Mouse (Mus musculus): Measurements from ENCODE around the gene Ralgapa2.

Gene Ralgapa2

GRCm38 (mm10) chr2:146443291-146443875, 68.8 kb downstream of the Ralgapa2 start:
- intact Hi-C loops (cut with DNase I) = no loop called here

- intact Hi-C loops (cut with DNase I) = no loop called here
These were observed 70.4 kb downstream of the Ralgapa2 start for GRCm38 (mm10) chr2:146441711-146442110.

GRCm38 (mm10) chr2:146428751-146429150, 83.4 kb downstream of the Ralgapa2 start:
- intact Hi-C loops (cut with DNase I) = no loop called here

- intact Hi-C loops (cut with DNase I) = no loop called here
These were observed 84.8 kb downstream of the Ralgapa2 start for GRCm38 (mm10) chr2:146427380-146427779.

GRCm38 (mm10) chr2:146426321-146426720, 85.8 kb downstream of the Ralgapa2 start:
- intact Hi-C loops (cut with DNase I) = no loop called here

GRCm38 (mm10) chr2:146425235-146425634, 86.9 kb downstream of the Ralgapa2 start:
- intact Hi-C loops (cut with DNase I) = no loop called here

- intact Hi-C loops (cut with DNase I) = no loop called here
These were observed 88.3 kb downstream of the Ralgapa2 start for GRCm38 (mm10) chr2:146423710-146424301.

GRCm38 (mm10) chr2:146423032-146423691, 89.0 kb downstream of the Ralgapa2 start:
- intact Hi-C loops (cut with DNase I) = no loop called here

GRCm38 (mm10) chr2:146416283-146416682, 95.9 kb downstream of the Ralgapa2 start:
- intact Hi-C loops (cut with DNase I) = loop anchor here (5.0 to 10.0 kb wide), 3 partner anchors 196 to 459 kb away; no protein-coding TSS in a partner anchor

- intact Hi-C loops (cut with DNase I) = loop anchor here (5.0 to 10.0 kb wide), 3 partner anchors 198 to 457 kb away; no protein-coding TSS in a partner anchor
These were observed 97.5 kb downstream of the Ralgapa2 start for GRCm38 (mm10) chr2:146414484-146415291.

GRCm38 (mm10) chr2:146412733-146413132, 99.4 kb downstream of the Ralgapa2 start:
- intact Hi-C loops (cut with DNase I) = loop anchor here (10.0 kb wide), 1 partner anchor 198 kb away; no protein-coding TSS in a partner anchor

- intact Hi-C loops (cut with DNase I) = loop anchor here (10.0 kb wide), 1 partner anchor 197 kb away; no protein-coding TSS in a partner anchor
These were observed 100.2 kb downstream of the Ralgapa2 start for GRCm38 (mm10) chr2:146411904-146412303.

- intact Hi-C loops (cut with DNase I) = no loop called here
These were observed 105.1 kb downstream of the Ralgapa2 start for GRCm38 (mm10) chr2:146407078-146407477.

GRCm38 (mm10) chr2:146401588-146401987, 110.6 kb downstream of the Ralgapa2 start:
- intact Hi-C loops (cut with DNase I) = no loop called here

GRCm38 (mm10) chr2:146400738-146401137, 111.4 kb downstream of the Ralgapa2 start:
- intact Hi-C loops (cut with DNase I) = no loop called here

GRCm38 (mm10) chr2:146398211-146398865, 113.8 kb downstream of the Ralgapa2 start:
- intact Hi-C loops (cut with DNase I) = no loop called here

GRCm38 (mm10) chr2:146387211-146387610, 124.9 kb downstream of the Ralgapa2 start:
- intact Hi-C loops (cut with DNase I) = loop anchor here (10.0 kb wide), 1 partner anchor 432 kb away; no protein-coding TSS in a partner anchor

- intact Hi-C loops (cut with DNase I) = loop anchor here (10.0 kb wide), 1 partner anchor 430 kb away; no protein-coding TSS in a partner anchor
These were observed 127.6 kb downstream of the Ralgapa2 start for GRCm38 (mm10) chr2:146384582-146384981.

GRCm38 (mm10) chr2:146376293-146376692, 135.9 kb downstream of the Ralgapa2 start:
- intact Hi-C loops (cut with DNase I) = no loop called here

GRCm38 (mm10) chr2:146366098-146366497, 146.0 kb downstream of the Ralgapa2 start:
- intact Hi-C loops (cut with DNase I) = no loop called here
